Mouse (Mus musculus) testis, adult 2 months (tissue): ENCODE measurements around the gene Tcf7l1.

ENCODE experiments used
- CTCF ChIP-seq: fragments of 200-500 bp; IDR thresholded peaks from 2 replicates; pipeline ENCODE4 v1.5.1; 2012; ENCODE audit warnings: low read depth, mild to moderate bottlenecking, inconsistent platforms, low read length, moderate library complexity; ENCODE audit not compliant: control insufficient read depth, insufficient read depth, insufficient replicate concordance
- POLR2A ChIP-seq: fragments of 200-500 bp; IDR thresholded peaks from 2 replicates; pipeline ENCODE4 v1.6.1; 2012; ENCODE audit warnings: low read depth, mild to moderate bottlenecking, inconsistent platforms, low read length, moderate library complexity; ENCODE audit not compliant: control insufficient read depth

GRCm38 (mm10) chr6:72810248-72810647 lies 21.2 kb upstream of the Tcf7l1 start:
- TF ChIP-seq CTCF (no peak), POLR2A (no peak)
